Mouse (Mus musculus) forebrain, embryonic 16.5 days (tissue): Measurements from ENCODE around the gene Rnf40. TPM values are rescaled to one million over a fixed set of nuclear protein-coding genes. Genes with fewer than 3 reads are reported as not detected.
A peak's percentile ranks its signal among the peaks of the same experiment; 100 is the strongest.
"Not testable (repeated sequence)": the region's sequence is repeated elsewhere in the genome, so short reads cannot be mapped to it uniquely, and the experiment has no call there.

Source experiments
- ATAC-seq: fragments of 200-750 bp; cut with Nextera tagmentation; 2 replicates; pipeline ENCODE4 v1.8.0; 2017; ENCODE audit warnings: mild to moderate bottlenecking, moderate library complexity
- H3K27ac ChIP-seq: fragments of 300-500 bp; sonication (generic); 2 replicates; pipeline ENCODE4 v1.5.1; 2014; ENCODE audit warnings: low read length, control low read depth
- H3K27me3 ChIP-seq: fragments of 300-500 bp; sonication (generic); replicated peaks from 2 replicates; pipeline ENCODE4 v1.6.1; 2014; ENCODE audit warnings: low read length; ENCODE audit not compliant: control insufficient read depth, insufficient read depth
- H3K36me3 ChIP-seq: fragments of 300-500 bp; sonication (generic); 2 replicates; pipeline ENCODE4 v1.6.1; 2014; ENCODE audit not compliant: control insufficient read depth, insufficient read depth
- H3K4me1 ChIP-seq: fragments of 300-500 bp; sonication (generic); replicated peaks from 2 replicates; pipeline ENCODE4 v1.6.1; 2014; ENCODE audit warnings: low read length; ENCODE audit not compliant: control insufficient read depth, insufficient read depth
- H3K4me2 ChIP-seq: fragments of 300-500 bp; sonication (generic); 2 replicates; pipeline ENCODE4 v1.6.1; 2014; ENCODE audit warnings: mild to moderate bottlenecking, low read length, control low read depth
- H3K4me3 ChIP-seq: fragments of 300-500 bp; sonication (generic); replicated peaks from 2 replicates; pipeline ENCODE4 v1.5.1; 2014; ENCODE audit warnings: mild to moderate bottlenecking, low read length, control low read depth
- H3K9ac ChIP-seq: fragments of 300-500 bp; sonication (generic); replicated peaks from 2 replicates; pipeline ENCODE4 v1.6.1; 2014; ENCODE audit warnings: low read depth, low read length, control low read depth
- H3K9me3 ChIP-seq: fragments of 300-500 bp; sonication (generic); 2 replicates; pipeline ENCODE4 v1.6.1; 2016; ENCODE audit warnings: low read length; ENCODE audit not compliant: control insufficient read depth
- WGBS: fragments of 180-500 bp; shearing (Covaris S2); extraction: QIAGEN DNeasy Blood & Tissue Kit; methylation state at CpG from one replicate; pipeline ENCODE4 v1.1.7; 2014; 5-methylcytosine and 5-hydroxymethylcytosine counted together
- polyA plus RNA-seq: library from polyadenylated mRNA; unstranded; fragments of >200 nt; fragmentation: Nextera tagmentation; extraction: Ambion mirVana; gene quantifications from 2 replicates; pipeline ENCODE4 v1.2.1, GENCODE M21; 2015

Rnf40 gene
- polyA plus RNA-seq, 1 experiment from 2014 or later, result 62.7 TPM

DNA sequence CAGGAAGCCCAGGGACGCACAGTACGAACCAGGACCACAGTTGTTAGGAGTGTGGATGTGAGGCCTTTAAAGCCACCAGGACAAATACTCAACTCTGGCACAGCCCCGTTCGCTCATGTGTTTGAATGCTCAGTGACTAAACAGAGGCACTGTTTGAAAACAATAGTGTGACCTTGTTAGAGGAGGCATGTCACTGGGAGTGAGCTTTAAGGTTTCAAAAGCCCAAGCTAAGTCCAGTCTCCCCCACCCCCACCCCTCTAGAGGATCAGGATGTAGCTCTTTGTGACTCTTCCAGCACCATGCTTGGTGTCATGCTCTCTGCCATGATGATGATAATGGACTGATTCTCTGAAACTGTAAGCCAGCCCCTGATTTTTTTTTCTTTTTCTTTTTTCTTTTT, 42.8 kb downstream of the Rnf40 start:
- H3K4me3 ChIP-seq, result no peak overlapping the region
- ATAC-seq, result no peak
- H3K9ac ChIP-seq, result no peak overlapping the region
- no peaks in the 10 kb centered on the region for H3K4me1 ChIP-seq
- no peaks in the 10 kb centered on the region for H3K9me3 ChIP-seq
- 48% methylated on average over 4 of the region's 4 CpGs for WGBS
- no peak overlapping the region for H3K4me2 ChIP-seq
- no peak overlapping the region for H3K27ac ChIP-seq
- H3K27me3 ChIP-seq, result no peaks in the 10 kb centered on the region
- no peaks in the 10 kb centered on the region for H3K36me3 ChIP-seq

DNA sequence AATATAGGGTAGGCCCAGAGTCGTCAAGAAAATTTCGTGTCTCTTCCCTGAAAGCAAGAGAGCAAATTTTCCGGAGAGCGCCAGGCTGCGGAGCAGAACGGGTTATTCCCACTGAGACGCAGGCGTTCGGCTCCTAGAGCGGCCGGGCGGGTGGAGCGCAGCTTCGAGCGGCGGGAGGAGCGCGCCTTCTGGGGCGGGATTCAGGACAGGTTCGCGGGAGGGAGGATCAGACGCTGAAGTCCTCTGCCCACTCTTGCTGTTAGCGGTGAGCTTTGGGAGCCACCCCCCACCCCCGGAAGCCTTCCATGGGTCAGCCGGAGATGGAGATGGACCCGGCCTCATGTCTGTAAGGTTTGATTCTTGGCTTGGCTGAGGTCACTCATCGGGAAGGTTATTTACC, 48.4 kb downstream of the Rnf40 start:
- H3K4me2 ChIP-seq, result peak overlapping the region; percentile 67
- H3K4me1 ChIP-seq, result peaks cover 4% of the 10 kb centered on the region; the same call in 1 of the 2 replicates
- H3K27ac ChIP-seq, result no peak overlapping the region
- no peaks in the 10 kb centered on the region for H3K9me3 ChIP-seq
- H3K9ac ChIP-seq, result peak overlapping the region; percentile 74
- 0% methylated on average over 27 of the region's 27 CpGs for WGBS
- H3K36me3 ChIP-seq, result no peaks in the 10 kb centered on the region
- H3K4me3 ChIP-seq, result peak overlapping the region; percentile 59
- no peaks in the 10 kb centered on the region for H3K27me3 ChIP-seq
- peak; percentile 87 for ATAC-seq

DNA sequence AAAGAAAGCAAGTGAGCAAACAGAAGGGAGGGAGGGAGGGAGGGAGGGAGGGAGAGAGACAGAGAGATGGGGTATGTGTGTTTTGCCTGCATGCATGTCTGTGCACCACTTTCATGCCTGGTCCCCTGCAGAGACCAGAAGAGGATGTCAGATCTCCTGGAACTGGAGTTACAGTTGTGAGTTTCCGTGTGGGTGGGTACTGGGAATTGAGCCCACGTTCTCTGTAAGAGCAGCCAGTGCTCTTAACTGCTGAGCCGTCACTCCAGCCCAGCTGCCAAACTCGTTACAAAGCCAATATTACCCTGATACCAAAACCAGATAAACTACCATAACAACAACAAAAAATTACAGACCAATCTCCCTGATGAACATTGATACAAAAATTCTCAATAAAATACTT, 52.7 kb downstream of the Rnf40 start:
- no peak overlapping the region for H3K4me3 ChIP-seq
- ATAC-seq, result no peak
- 41% methylated on average over 4 of the region's 4 CpGs for WGBS
- H3K9ac ChIP-seq, result no peak overlapping the region
- H3K36me3 ChIP-seq, result no peaks in the 10 kb centered on the region
- H3K4me1 ChIP-seq, result peaks cover 4% of the 10 kb centered on the region; the same call in 1 of the 2 replicates
- H3K27me3 ChIP-seq, result no peaks in the 10 kb centered on the region
- H3K4me2 ChIP-seq, result no peak overlapping the region
- no peak overlapping the region for H3K27ac ChIP-seq
- no peaks in the 10 kb centered on the region for H3K9me3 ChIP-seq

DNA sequence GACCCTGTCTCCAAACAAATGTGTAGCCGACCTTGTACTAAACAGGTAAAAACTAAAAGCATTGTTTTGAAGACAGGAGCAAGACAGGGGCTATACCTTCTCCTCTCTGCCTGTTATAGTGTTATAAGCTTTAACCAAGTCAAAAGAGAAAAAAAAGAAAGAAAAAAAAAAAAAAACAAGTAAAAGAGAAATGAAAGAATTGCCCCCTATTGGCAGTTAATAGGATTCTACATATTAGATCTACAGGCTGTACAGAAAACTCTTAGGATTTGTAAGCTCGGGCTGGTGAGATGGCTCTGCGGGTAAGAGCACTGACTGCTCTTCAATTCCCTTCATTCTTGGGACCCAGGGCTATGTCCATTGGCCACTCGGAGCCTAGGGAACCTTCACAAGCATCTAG, 53.7 kb downstream of the Rnf40 start:
- Histone ChIP-seq H3K27me3 (no peaks in the 10 kb centered on the region), H3K9ac (no peak overlapping the region), H3K9me3 (no peaks in the 10 kb centered on the region), H3K27ac (no peak overlapping the region), H3K4me1 (peaks cover 3% of the 10 kb centered on the region; the same call in 1 of the 2 replicates), H3K4me3 (no peak overlapping the region), H3K4me2 (no peak overlapping the region), H3K36me3 (no peaks in the 10 kb centered on the region)
- WGBS, result 65% methylated on average over 4 of the region's 4 CpGs
- no peak for ATAC-seq

DNA sequence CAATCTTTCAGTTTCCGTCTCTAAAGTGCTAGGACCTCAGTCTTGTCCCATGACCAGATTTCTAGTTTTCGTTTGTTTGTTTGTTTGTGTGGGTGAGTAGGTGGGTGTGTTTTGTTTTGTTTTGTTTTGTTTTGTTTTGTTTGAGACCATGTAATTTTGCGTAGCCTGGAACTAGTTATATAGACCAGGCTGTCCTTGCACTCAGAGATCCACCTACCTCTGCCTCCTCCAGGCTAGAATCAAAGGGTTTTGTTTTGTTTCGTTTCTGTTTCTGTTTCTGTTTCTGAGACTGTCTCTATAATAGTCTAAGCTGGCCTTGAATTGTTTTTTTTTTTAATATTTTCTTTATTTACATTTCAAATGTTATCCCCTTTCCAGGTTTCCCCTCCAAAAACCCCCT, 57.8 kb downstream of the Rnf40 start:
- Histone ChIP-seq H3K9ac (no peak overlapping the region), H3K4me2 (no peak overlapping the region), H3K9me3 (no peaks in the 10 kb centered on the region), H3K27ac (no peak overlapping the region), H3K4me1 (no peaks in the 10 kb centered on the region), H3K36me3 (no peaks in the 10 kb centered on the region), H3K4me3 (no peak overlapping the region), H3K27me3 (no peaks in the 10 kb centered on the region)
- WGBS, result 88% methylated on average over 4 of the region's 4 CpGs
- no peak for ATAC-seq

DNA sequence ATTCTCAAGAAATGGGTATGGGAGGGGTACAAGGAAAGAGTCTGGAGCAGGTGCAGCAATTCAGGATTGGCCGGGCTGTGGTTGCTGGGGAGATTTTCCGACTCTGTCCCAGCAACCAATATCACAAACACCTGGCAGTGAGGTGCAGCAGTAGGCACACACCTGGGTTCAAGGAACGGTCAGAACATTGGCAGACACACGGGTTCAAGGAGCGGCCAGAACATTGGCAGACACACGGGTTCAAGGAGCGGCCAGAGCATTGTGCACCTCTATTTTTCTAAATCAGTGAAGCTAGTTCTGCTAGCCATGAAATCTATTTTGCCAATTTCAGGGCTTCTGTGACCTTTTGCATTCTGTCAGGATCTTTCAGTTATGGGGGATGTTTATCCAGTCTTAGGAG, 59.0 kb downstream of the Rnf40 start:
- not testable (repeated sequence) for H3K4me2 ChIP-seq, ATAC-seq, H3K4me1 ChIP-seq, H3K36me3 ChIP-seq, H3K9ac ChIP-seq, H3K4me3 ChIP-seq, H3K9me3 ChIP-seq, H3K27me3 ChIP-seq, H3K27ac ChIP-seq
- 89% methylated on average over 7 of the region's 7 CpGs for WGBS

DNA sequence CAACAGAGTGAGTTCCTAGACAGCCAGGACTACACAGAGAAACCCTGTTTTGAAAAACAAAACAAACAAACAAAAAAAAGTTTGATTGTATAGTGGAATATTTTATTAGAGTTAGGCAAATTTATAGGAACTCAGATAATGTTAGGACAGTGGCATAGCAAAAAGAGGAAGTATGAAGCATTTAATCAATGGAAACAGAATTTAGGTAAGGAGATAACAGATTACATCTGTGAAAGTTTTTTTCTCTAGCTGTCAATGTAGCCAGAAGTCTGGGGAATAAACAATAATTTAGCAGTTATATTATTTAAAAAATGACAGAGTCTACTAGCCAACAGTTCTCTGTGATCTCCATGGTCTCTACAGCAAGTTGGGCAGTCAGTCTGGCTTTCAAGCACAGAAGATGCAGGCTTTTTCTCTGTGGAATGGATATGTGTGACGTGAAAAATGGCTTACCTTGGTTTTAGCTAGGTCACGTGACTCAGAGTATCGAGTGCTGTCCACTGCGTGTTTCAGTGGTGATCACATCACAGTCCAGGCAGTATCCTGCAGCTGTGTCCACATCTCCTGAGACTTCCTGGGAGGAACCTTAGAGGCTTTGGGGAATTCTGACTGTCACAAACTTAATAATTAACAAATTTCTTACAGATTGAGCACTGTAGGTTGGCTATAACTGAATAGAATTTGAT, 60.1 kb downstream of the Rnf40 start:
- no peak overlapping the region for H3K4me3 ChIP-seq
- peaks cover 3% of the 10 kb centered on the region; the same call in 1 of the 2 replicates for H3K4me1 ChIP-seq
- no peak for ATAC-seq
- no peaks in the 10 kb centered on the region for H3K9me3 ChIP-seq
- H3K9ac ChIP-seq, result no peak overlapping the region
- no peaks in the 10 kb centered on the region for H3K27me3 ChIP-seq
- no peak overlapping the region for H3K27ac ChIP-seq
- WGBS, result 83% methylated on average over 4 of the region's 4 CpGs
- no peak overlapping the region for H3K4me2 ChIP-seq
- H3K36me3 ChIP-seq, result no peaks in the 10 kb centered on the region

DNA sequence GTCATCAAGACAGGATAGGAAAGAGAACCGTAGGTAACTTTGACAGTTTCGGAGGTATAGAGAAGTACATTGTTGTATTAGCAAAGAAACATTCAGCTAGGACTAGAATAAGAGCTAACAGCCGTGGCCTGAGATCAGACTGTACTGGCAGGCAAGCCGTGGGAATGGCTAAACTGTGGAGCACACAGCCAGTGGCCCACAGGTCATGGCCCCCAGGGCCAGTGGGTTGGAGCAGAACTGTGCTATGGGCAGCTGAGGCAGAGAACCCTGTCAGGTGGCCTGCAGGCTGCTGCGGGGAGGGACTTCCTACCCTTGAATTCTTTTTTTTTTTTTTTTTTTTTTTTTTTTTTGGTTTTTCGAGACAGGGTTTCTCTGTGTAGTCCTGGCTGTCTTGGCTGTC, 60.6 kb downstream of the Rnf40 start:
- WGBS, result 82% methylated on average over 5 of the region's 6 CpGs
- Histone ChIP-seq H3K4me1 (peaks cover 3% of the 10 kb centered on the region; the same call in 1 of the 2 replicates), H3K9ac (no peak overlapping the region), H3K36me3 (no peaks in the 10 kb centered on the region), H3K4me3 (no peak overlapping the region), H3K27me3 (no peaks in the 10 kb centered on the region), H3K9me3 (no peaks in the 10 kb centered on the region), H3K27ac (no peak overlapping the region), H3K4me2 (no peak overlapping the region)
- no peak for ATAC-seq

DNA sequence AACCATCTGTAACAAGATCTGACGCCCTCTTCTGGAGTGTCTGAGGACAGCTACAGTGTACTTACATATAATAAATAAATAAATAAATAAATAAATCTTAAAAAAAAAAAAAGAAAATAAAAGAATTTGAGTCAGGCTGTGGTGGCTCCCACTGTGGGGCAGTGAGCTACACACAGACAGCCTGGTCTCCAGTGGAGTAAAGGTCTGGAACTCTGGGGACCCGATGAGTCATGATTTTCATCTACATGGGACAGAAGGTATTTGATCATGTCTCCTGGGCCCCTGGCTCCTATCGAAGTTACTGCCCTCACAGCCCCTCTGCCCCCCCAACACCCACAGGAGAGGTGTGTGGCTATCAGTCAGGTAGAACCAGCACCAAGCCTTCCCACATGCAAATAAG, 63.1 kb downstream of the Rnf40 start:
- no peak overlapping the region for H3K9ac ChIP-seq
- H3K4me2 ChIP-seq, result no peak overlapping the region
- no peak for ATAC-seq
- H3K27me3 ChIP-seq, result no peaks in the 10 kb centered on the region
- H3K27ac ChIP-seq, result no peak overlapping the region
- no peaks in the 10 kb centered on the region for H3K36me3 ChIP-seq
- H3K4me1 ChIP-seq, result peaks cover 3% of the 10 kb centered on the region; the same call in 1 of the 2 replicates
- no peak overlapping the region for H3K4me3 ChIP-seq
- H3K9me3 ChIP-seq, result no peaks in the 10 kb centered on the region
- WGBS, result 88% methylated on average over 2 of the region's 3 CpGs

DNA sequence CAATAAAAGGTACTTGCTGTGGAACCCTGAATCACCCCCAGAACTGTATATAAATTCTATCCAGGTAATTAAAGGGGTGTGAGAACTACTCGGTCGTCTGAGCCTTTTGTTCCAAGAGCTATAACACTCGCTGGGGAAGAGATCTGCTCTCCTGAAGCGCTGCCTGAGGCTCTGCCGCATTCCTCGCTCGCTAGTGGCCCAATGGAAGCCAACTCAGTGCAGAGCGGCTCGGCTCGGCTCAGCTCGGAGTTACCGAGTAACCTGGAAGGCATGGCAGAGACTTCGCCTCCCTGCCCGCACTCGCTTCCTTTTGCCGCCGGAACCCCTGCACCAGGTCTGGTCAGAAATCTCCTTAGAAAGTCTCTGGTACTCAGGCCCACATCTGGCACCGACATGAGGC, 63.5 kb downstream of the Rnf40 start:
- 13% methylated on average over 18 of the region's 18 CpGs for WGBS
- no peak for ATAC-seq
- H3K4me1 ChIP-seq, result peaks cover 3% of the 10 kb centered on the region; the same call in 1 of the 2 replicates
- no peaks in the 10 kb centered on the region for H3K36me3 ChIP-seq
- peak overlapping the region; percentile 25 for H3K4me2 ChIP-seq
- no peak overlapping the region for H3K9ac ChIP-seq
- no peak overlapping the region for H3K27ac ChIP-seq
- H3K27me3 ChIP-seq, result no peaks in the 10 kb centered on the region
- no peak overlapping the region for H3K4me3 ChIP-seq
- no peaks in the 10 kb centered on the region for H3K9me3 ChIP-seq
